Mouse (Mus musculus) A20 (cell line): ENCODE data around the gene Cul5.

Experiments used
- DNase-seq: peaks from one replicate; pipeline ENCODE4 v3.0.0-alpha.2; 2011; ENCODE audit warnings: low read depth, low spot score

The Cul5 gene

DNA sequence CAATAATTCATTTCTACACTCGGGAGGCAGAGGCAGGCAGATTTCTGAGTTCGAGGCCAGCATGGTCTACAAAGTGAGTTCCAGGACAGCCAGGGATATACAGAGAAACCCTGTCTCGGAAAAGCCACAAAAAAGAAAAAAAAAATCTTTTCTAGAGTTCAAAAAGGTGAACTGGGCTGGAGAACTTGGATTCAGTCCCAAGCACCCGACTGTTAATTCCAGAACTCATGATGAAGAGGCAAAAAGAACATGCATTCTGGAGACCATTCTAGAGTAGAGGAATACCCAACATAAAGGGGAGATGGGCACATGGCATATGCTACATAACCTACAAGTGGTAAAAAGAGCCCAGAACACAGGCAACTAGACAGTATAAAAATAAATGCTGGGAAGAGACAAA, 62.0 kb downstream of the Cul5 start:
- DNase-seq = no peak

DNA sequence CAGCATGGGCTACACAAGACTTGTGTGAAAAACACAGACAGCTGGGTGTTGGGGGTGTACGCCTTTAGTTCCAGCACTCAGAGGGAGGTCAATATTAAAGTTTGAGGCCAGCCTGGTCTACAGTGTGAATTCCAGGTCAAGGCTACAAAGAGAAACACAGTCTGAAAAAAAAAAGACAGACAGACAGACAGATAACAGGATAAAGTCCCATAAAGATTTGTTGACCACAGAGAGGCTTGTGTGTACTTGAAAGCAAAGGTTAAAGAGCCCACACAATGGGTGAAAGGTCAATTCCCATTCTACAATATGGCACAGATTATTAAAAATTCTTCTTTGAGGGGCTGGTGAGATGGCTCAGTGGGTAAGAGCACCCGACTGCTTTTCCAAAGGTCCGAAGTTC, 62.6 kb downstream of the Cul5 start:
- DNase-seq = no peak

DNA sequence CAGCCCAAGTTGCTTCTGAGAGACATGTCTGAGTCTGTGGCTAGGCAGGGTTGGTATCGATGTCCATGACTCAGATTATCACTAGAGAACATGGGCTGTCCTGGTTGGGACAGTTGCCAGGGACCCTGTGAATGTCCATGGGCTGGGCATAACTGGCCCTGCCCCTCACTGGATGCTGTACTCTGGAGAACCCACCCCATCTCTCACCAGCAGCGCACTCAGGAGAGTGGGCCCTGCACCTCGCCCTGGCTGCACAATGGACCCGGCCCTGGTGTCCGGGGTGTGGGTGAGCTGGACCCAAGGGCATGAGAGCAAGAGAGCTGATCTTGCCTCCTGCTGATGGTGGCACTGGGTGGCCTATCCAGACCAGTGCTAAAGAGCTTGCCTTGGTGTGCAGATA, 64.9 kb downstream of the Cul5 start:
- DNase-seq = no peak

DNA sequence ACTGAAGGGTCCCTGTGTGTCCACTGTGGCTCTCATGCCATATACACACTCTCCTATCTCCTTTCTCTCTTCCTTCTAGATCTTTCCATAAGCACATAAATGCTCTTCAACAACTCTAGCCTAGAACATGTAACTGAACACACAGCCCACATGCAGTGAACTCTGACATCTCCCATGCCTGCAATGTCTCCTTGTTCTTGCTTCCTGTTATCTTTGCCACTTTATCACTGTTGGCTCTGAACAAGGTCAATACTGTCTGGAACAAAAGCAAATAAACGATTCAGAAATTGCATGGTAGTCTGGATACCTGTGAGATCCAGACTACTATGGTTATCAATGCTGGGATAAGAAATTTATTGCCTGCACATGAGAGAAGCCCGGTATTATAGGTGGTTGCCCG, 66.0 kb downstream of the Cul5 start:
- DNase-seq = no peak

DNA sequence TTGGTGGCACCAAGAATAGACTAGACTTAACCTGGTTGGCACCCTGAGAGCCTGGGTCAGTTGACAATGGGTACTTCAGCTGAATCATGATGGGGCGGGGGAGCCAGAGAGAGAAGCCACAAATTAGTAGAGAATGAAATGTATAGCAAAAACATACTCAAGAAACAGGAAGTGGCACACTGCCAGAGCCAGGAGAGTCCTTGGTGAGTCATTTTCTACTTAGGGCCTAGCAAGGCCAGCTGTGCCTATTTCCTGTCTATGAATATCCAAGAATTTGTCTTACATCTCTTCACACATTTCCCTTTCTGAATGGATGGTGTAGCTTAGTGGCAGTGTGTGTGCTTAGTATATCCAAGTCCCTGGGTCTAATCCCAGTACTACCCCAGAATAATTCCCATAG, 66.4 kb downstream of the Cul5 start:
- peak; percentile 76 for DNase-seq

DNA sequence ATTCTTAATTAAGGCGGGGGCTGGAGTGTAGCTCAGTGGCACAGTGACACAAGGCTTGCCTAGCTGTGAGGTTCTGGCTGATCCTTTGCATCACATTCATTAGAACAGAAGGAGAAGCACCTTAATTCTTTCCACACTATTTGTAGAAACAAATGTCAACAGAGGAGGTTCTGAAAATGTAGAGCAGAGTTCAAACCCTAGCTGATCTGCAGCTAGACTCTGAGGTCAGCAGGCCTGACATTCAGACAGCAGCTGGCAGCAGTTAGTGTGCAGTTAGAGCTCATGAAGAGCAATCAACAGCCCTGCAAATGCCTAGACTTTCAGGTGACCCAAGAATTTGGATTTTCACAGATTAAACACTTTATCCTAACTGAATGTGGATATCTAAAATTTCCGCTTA, 68.3 kb downstream of the Cul5 start:
- no peak for DNase-seq

DNA sequence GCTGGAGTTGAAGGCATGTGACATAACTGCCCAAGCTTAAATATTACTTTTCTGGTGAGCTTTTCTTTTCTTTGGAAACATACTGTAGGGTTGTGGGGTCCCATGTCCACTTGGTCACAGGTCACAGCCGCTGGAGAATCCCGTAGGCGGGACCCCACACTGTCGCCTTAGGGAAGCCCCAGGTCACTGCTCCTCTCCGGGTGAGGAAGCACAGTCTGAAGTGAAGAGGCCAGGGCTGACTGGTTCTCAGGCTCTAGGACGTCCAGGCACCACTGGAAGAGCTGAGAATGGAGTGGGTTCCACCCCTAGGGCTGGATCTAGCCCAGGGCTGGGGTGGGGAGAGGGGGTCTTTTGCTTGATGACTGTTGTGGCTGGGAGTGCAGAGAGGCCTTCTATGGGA, 71.2 kb downstream of the Cul5 start:
- no peak for DNase-seq

DNA sequence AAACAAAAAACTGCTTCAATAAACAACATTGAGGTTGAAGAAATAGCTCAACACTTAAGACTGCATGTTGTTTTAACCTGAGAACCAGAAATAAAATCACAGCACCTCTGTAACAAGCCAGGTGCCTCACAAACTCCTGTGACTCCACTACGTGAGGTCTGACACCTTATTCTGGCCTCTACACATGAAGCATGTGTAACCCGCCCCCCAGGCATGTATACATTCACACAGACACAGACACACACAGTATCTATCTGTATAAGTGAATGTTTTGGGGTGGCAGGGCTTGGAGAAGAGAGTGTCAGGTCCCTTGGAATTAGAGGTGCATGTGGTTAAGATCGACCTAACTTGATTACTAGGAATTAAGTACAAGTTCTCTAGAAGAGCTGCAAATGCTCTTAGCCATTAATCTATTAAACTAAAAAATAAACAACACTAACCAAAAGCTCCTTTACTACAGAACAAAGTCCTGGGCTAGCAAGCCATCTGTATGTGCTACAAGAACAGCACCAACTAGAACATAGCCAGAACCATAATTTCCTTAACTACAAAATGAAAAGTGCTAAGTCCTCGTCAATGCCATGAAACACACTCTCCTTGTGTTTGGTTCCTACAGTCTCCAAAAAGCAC, 72.7 kb downstream of the Cul5 start:
- DNase-seq = no peak

DNA sequence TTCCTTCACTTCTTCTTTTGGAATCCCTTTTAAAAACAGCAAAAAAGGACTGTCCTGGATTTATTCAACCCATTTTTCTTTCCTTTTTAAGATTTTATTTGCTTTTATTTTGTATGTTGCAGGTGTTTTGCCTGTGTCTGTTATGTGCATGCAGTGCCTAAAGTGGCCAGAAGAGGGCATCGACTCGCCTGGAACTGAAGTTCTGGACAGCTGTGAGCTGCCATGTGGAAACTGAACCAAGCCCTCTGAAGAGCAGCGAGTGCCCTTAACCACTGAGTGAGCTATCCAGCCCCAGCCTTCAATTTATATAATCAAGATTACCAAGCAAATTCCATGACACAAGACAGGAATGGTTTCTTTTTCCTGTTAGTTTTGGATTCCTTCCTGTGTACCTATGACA, 75.0 kb downstream of the Cul5 start:
- DNase-seq = peak; percentile 80

DNA sequence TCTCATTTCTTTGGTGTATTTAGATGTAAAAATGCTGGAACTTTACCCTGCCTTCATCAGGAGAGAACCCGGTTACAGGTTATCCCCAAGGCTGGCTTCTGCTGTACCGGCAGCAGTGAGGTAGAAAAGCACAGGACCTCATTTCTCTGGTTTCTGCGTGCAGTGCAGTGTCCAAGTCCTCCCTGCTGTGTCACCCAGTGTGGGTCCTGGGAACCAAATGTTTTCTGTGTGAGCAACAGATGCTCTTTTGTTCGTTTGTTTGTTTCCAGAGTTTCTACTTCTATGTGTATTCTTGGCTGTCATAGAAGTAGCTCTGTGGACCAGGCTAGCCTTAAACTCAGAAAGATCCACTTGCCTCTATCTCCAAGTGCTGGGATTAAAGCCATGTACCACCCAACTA, 87.9 kb downstream of the Cul5 start:
- no peak for DNase-seq

DNA sequence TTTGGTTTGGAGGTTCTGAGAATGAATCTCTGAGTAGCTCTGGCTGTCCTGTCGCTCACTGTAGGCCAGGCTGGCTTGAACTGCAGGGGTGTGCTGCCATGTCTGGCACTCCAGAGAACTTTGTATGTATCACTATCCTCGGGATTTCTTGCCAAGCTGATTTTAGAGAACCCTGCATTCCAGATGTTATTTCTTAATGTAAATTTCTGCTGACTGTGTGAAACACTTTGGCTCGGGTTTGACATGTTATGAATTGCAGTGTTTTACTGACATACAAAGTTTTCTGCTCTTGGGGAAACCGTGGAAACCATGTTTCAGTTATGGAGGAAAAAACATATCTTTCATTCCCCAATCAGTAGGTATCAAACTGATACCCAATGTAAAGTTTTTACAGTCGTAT, 94.1 kb downstream of the Cul5 start:
- no peak for DNase-seq

DNA sequence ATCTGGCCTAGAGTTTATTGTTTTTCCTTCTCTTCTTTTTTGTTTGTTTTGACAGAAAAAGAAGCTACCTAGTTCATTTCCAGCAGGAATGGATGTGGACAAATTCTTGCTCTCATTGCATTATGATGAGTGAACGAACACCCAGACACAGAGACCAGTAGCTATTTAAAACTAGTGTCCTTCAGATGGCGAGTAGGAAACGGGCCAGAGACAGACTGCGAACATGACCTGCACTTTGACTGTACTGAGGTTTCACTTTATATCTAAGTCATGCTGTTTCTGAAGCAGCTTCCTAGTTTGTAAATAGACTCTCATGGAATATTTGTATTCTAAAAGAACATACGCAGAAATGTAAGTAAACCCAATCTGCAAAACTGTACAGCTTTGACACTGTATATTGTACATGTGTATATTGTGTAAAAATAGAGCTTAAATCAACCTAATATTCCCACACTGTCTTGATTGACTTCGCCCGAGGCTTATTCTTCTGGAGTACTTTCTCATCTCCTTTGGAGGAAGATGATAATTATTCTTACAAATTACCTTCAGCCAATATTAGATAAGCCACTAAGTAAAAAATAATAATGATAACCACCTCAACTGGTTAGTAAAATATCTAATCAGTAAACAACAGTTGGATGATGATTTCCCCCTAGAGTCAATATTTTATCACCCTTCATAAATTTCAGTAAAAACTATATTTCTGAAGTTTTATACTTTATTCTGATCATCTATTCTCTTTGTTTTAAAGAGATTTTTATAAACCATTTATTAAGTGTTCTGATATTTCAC, 97.1 kb downstream of the Cul5 start:
- DNase-seq = no peak

DNA sequence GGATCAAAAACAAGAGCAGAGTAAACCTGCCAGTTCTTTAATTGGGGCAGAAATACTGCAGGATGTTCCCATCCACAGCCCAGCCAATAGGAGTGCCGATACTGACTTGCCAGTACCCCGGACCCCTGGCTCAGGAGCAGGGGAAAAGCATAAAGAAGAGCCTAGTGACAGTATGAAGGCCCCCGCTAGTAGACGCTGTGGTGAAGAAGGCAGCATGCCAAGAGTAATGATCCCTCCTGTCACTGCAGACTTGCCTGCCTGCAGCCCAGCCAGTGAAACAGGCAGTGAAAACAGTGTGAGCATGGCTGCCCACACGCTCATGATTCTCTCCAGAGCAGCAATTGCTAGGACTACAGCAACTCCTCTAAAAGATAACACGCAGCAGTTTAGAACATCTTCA, 99.2 kb downstream of the Cul5 start:
- DNase-seq = no peak
